Mouse (Mus musculus): ENCODE measurements around the gene Plpp3. TPM values are rescaled to one million over a fixed set of nuclear protein-coding genes. Genes with fewer than 3 reads are reported as not detected.

Plpp3 gene
- total and polyA plus RNA-seq, 2 experiments from 2014 or later: 167 to 180 TPM

DNA sequence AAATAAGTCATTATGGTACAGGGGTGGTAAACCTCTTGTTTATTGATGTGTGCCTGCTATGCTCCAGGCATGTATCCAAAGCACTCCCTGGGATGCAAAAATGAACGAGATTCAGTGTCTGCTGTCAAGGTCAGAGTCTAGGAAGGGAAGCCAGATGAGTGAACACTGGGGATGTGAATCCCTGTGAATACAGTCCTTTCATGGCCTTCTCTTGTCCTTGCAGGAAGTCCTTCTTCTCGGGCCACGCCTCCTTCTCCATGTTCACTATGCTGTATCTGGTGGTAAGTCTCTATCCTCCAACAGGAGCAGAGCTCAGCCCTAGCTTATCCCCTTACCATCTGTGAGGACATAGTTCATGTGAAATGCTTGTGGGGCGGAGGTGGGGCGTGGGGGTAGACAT, 51.8 kb downstream of the Plpp3 start:
- no peak overlapping the region for H3K9ac ChIP-seq (replicated peaks; ENCODE audit: low read length)
- no peak for ATAC-seq
- DNase-seq (ENCODE audit: low spot score): no peak
- H3K4me1 ChIP-seq (ENCODE audit: insufficient read depth, low read length): peaks cover 20% of the 10 kb centered on the region; the same call in 1 of the 2 replicates
- no peak for TF ChIP-seq CTCF (IDR thresholded peaks at IDR 0.05; ENCODE audit: low read depth)
- H3K4me3 ChIP-seq (ENCODE audit: low read length): no peak overlapping the region
- no peaks in the 10 kb centered on the region; the same call in 1 of the 2 replicates for H3K36me3 ChIP-seq (ENCODE audit: insufficient read depth, low read length)
- H3K27me3 ChIP-seq (ENCODE audit: insufficient read depth, low read length): no peaks in the 10 kb centered on the region
- no peak overlapping the region for H3K4me2 ChIP-seq (ENCODE audit: low read depth, low read length)
- WGBS: 74% methylated on average over 5 of the region's 5 CpGs
- no peaks in the 10 kb centered on the region for H3K9me3 ChIP-seq (ENCODE audit: low read length)
- H3K27ac ChIP-seq: no peak overlapping the region

DNA sequence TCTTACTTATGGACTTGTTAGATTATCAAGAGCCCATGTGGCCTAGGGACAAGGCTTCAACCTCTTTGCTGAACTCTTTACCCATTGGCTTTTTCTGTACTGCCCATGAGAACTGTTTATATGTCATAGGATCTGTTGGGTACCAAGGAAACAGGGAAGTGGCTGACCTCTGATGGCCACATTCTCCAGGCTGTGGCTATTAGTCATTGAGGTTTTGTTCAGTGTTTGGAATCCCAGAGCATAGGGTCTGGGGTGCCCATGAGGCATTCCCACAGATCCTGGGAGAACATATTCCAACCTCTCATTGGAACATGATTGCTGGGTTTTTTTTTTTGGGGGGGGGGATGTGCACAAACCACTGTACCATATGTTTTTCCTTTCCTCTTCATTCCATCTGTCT, 56.2 kb downstream of the Plpp3 start:
- H3K27me3 ChIP-seq (ENCODE audit: insufficient read depth, low read length): no peaks in the 10 kb centered on the region
- no peak overlapping the region for H3K27ac ChIP-seq
- H3K9ac ChIP-seq (replicated peaks; ENCODE audit: low read length): no peak overlapping the region
- no peak overlapping the region for H3K4me2 ChIP-seq (ENCODE audit: low read depth, low read length)
- no peaks in the 10 kb centered on the region for H3K9me3 ChIP-seq (ENCODE audit: low read length)
- DNase-seq (ENCODE audit: low spot score) (no peak), ATAC-seq (no peak)
- H3K36me3 ChIP-seq (ENCODE audit: insufficient read depth, low read length): peaks cover 2% of the 10 kb centered on the region; the same call in 1 of the 2 replicates
- TF ChIP-seq CTCF (IDR thresholded peaks at IDR 0.05; ENCODE audit: low read depth): no peak
- H3K4me3 ChIP-seq (ENCODE audit: low read length): no peak overlapping the region
- peaks cover under 1% of the 10 kb centered on the region; the same call in 1 of the 2 replicates for H3K4me1 ChIP-seq (ENCODE audit: insufficient read depth, low read length)

DNA sequence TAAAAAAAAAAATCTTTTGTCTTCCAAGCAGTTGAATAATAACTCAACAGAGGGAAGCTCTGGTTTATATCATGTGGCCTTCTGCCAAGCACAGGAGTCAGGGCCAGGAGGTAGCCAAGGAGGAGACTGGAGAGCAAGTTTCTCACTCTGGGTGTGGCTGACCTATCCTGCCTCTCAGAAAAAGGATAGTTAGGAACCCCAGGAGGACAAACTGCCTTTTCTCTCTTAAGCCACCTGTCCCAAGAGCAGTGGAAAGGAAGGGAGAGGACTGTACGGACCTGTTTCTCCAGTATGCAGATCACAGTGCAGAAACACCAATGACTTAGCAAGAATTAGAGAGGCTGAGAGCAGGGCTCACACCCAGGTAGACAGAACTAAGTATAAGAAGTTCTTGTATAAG, 57.3 kb downstream of the Plpp3 start:
- no peak overlapping the region for H3K4me2 ChIP-seq (ENCODE audit: low read depth, low read length)
- H3K27me3 ChIP-seq (ENCODE audit: insufficient read depth, low read length): no peaks in the 10 kb centered on the region
- H3K9me3 ChIP-seq (ENCODE audit: low read length): no peaks in the 10 kb centered on the region
- no peak overlapping the region for H3K27ac ChIP-seq
- ATAC-seq: no peak
- peaks cover 6% of the 10 kb centered on the region; the same call in 1 of the 2 replicates for H3K4me1 ChIP-seq (ENCODE audit: insufficient read depth, low read length)
- H3K4me3 ChIP-seq (ENCODE audit: low read length): no peak overlapping the region
- WGBS: 91% methylated on average over 1 of the region's 1 CpGs
- peaks cover 2% of the 10 kb centered on the region; the same call in 1 of the 2 replicates for H3K36me3 ChIP-seq (ENCODE audit: insufficient read depth, low read length)
- H3K9ac ChIP-seq (replicated peaks; ENCODE audit: low read length): no peak overlapping the region
- no peak for DNase-seq (ENCODE audit: low spot score)
- no peak for TF ChIP-seq CTCF (IDR thresholded peaks at IDR 0.05; ENCODE audit: low read depth)

DNA sequence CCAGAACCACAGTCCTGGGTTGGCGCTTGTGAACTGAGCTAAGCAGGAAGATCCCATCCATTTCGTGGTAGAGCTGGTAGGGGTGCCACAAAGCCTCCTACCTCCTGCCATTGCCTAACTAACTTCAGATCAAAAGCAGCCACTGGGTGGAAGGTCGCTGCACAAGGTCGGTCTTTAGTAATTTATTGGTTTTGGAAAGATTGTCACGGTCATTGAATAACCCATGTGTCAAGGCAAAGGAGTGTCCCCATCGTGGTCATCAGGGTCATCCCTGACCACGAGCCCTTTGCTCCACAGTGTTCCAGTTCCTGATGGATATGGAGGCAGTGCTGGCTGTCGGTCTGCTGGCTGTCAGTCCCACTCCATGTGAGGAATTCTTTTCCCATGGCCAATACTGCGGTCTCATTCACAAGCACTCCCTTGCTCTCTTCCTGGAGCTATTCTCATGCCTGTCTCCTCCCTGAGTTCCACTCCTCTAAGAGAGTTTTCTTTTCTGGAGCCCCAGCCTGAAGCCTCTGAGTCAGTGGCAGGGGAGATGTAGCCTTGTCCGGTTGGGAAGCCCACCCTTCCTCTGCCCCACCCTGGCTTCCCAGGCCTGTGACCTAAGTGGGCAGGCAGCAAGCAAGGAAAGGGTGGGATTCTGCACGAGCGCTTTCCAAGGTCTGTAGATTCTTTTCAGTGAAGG, 58.7 kb downstream of the Plpp3 start:
- no peaks in the 10 kb centered on the region for H3K27me3 ChIP-seq (ENCODE audit: insufficient read depth, low read length)
- no peak overlapping the region for H3K4me3 ChIP-seq (ENCODE audit: low read length)
- H3K9ac ChIP-seq (replicated peaks; ENCODE audit: low read length): no peak overlapping the region
- H3K9me3 ChIP-seq (ENCODE audit: low read length): no peaks in the 10 kb centered on the region
- peaks cover 6% of the 10 kb centered on the region; the same call in 1 of the 2 replicates for H3K4me1 ChIP-seq (ENCODE audit: insufficient read depth, low read length)
- ATAC-seq (no peak), DNase-seq (ENCODE audit: low spot score) (no peak)
- TF ChIP-seq CTCF (IDR thresholded peaks at IDR 0.05; ENCODE audit: low read depth): no peak
- 73% methylated on average over 12 of the region's 12 CpGs for WGBS
- no peak overlapping the region for H3K27ac ChIP-seq
- peaks cover 2% of the 10 kb centered on the region; the same call in 1 of the 2 replicates for H3K36me3 ChIP-seq (ENCODE audit: insufficient read depth, low read length)
- no peak overlapping the region for H3K4me2 ChIP-seq (ENCODE audit: low read depth, low read length)

DNA sequence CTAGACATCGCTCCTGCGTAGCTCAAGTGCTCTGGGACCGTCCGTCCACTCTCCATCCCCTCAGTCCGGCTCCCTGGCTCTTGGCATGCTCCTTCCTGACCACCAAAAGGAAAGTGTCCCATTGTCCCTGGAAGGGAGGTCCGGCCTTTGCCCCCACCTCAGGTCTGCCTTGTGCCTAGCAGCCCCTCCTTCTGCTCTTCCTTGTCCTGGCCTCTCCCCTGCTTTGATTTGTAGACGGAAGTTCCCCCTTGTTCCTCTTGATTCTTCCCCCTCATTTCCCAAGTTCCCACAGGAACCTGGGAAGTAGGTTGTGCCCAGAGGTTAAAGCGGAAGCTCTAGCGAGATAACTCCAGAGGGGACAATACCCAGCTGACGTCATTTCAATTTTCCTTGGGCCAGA, 61.1 kb downstream of the Plpp3 start:
- Histone ChIP-seq H3K27me3 (ENCODE audit: insufficient read depth, low read length) (no peaks in the 10 kb centered on the region), H3K4me2 (ENCODE audit: low read depth, low read length) (no peak overlapping the region), H3K4me1 (ENCODE audit: insufficient read depth, low read length) (peaks cover 6% of the 10 kb centered on the region; the same call in 1 of the 2 replicates), H3K36me3 (ENCODE audit: insufficient read depth, low read length) (peaks cover 2% of the 10 kb centered on the region; the same call in 1 of the 2 replicates), H3K27ac (no peak overlapping the region), H3K4me3 (ENCODE audit: low read length) (no peak overlapping the region), H3K9ac (replicated peaks; ENCODE audit: low read length) (no peak overlapping the region), H3K9me3 (ENCODE audit: low read length) (no peaks in the 10 kb centered on the region)
- no peak for TF ChIP-seq CTCF (IDR thresholded peaks at IDR 0.05; ENCODE audit: low read depth)
- no peak for ATAC-seq
- WGBS: 70% methylated on average over 10 of the region's 10 CpGs
- DNase-seq (ENCODE audit: low spot score): no peak

DNA sequence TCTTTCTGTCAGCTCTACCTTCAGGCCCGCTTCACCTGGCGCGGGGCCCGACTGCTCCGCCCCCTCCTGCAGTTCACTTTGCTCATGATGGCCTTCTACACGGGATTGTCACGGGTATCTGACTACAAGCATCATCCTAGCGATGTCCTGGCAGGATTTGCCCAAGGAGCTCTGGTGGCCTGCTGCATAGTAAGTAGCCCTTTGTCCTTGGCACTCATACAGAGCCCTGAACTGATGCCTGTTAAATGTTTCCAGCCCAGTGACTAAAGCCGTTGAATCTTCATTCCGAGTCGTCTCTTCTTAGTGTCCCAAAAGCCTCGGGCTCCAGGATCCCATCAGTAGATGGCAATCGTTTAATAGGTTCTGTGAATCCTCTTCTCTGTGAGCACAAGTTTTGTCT, 62.2 kb downstream of the Plpp3 start:
- Histone ChIP-seq H3K4me1 (ENCODE audit: insufficient read depth, low read length) (peaks cover 6% of the 10 kb centered on the region; the same call in 1 of the 2 replicates), H3K36me3 (ENCODE audit: insufficient read depth, low read length) (peaks cover 2% of the 10 kb centered on the region; the same call in 1 of the 2 replicates), H3K9me3 (ENCODE audit: low read length) (no peaks in the 10 kb centered on the region), H3K27ac (peak overlapping the region; percentile 45; the same call in 1 of the 2 replicates), H3K9ac (replicated peaks; ENCODE audit: low read length) (no peak overlapping the region), H3K4me3 (ENCODE audit: low read length) (no peak overlapping the region), H3K27me3 (ENCODE audit: insufficient read depth, low read length) (no peaks in the 10 kb centered on the region), H3K4me2 (ENCODE audit: low read depth, low read length) (no peak overlapping the region)
- DNase-seq (ENCODE audit: low spot score) (peak; percentile 74), ATAC-seq (peak; percentile 71)
- 49% methylated on average over 13 of the region's 13 CpGs for WGBS
- TF ChIP-seq CTCF (IDR thresholded peaks at IDR 0.05; ENCODE audit: low read depth): no peak

DNA sequence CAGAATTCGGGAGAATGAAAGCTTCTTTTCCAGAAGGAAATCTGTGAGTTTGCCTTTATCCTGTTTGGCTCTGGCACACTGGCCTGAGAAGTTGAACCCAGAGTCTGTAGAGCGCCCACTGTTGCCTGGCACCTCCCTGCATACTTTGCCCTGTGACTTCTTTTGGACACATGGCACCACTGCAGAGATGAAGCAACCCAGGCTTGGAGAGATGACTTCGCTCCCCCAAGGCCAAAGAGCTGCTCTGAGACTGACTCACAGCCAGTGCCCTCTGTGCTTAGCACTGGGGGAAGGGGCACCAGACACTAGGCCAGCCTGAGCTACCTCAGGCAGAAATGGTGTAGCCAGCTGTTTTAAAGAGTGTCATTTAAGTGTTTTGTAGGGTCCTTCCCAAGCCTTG, 63.7 kb downstream of the Plpp3 start:
- no peak overlapping the region for H3K4me2 ChIP-seq (ENCODE audit: low read depth, low read length)
- H3K4me3 ChIP-seq (ENCODE audit: low read length): no peak overlapping the region
- peaks cover 6% of the 10 kb centered on the region; the same call in 1 of the 2 replicates for H3K4me1 ChIP-seq (ENCODE audit: insufficient read depth, low read length)
- no peak overlapping the region for H3K9ac ChIP-seq (replicated peaks; ENCODE audit: low read length)
- H3K36me3 ChIP-seq (ENCODE audit: insufficient read depth, low read length): no peaks in the 10 kb centered on the region; the same call in 1 of the 2 replicates
- 78% methylated on average over 3 of the region's 3 CpGs for WGBS
- no peak for DNase-seq (ENCODE audit: low spot score)
- H3K27me3 ChIP-seq (ENCODE audit: insufficient read depth, low read length): no peaks in the 10 kb centered on the region
- no peaks in the 10 kb centered on the region for H3K9me3 ChIP-seq (ENCODE audit: low read length)
- no peak overlapping the region for H3K27ac ChIP-seq
- TF ChIP-seq CTCF (IDR thresholded peaks at IDR 0.05; ENCODE audit: low read depth): no peak
- ATAC-seq: no peak
